Comparison of ENCODE assay signal across 8 mouse cellular contexts in genomic region chr14:122913657-122914056, GRCm38 (mm10). TPM values are rescaled to one million over a fixed set of nuclear protein-coding genes. Genes with fewer than 3 reads are reported as not detected.
DNase-seq lines count a peak whose midpoint lies in the region; ATAC-seq lines count a peak whose summit lies in the region.

Gene Ggact, minus strand, starts transcription at chr14:122913757.

- H3K4me1 ChIP-seq in kidney, embryonic 15.5 days, result peaks cover 8% of the 10 kb centered on the region; the same call in 1 of the 2 replicates
- H3K4me1 ChIP-seq in midbrain, embryonic 16.5 days (ENCODE audit: control insufficient read depth, insufficient read depth, low read length), result peaks cover 7% of the 10 kb centered on the region; the same call in 1 of the 2 replicates

- DNase-seq in kidney, adult 9 months, result no peak
- DNase-seq in adrenal gland, adult 2 months, result no peak
- no peak for DNase-seq in gastrocnemius, postnatal 36 days
- no peak for DNase-seq in layer of hippocampus, postnatal 10 days (ENCODE audit: low spot score in 2 of 2)
- DNase-seq in kidney, postnatal 10 days, result no peak
- DNase-seq in urinary bladder, postnatal 10 days (ENCODE audit: low spot score), result no peak

- H3K9me3 ChIP-seq in kidney, embryonic 15.5 days (replicated peaks), result 0 out of 2 replicates have a peak, but pooled peaks cover 1% of the 10 kb centered on the region
- no peaks in the 10 kb centered on the region for H3K9me3 ChIP-seq in midbrain, embryonic 16.5 days (replicated peaks; ENCODE audit: control insufficient read depth, low read length, poor library complexity, severe bottlenecking)

- intact Hi-C loops in gastrocnemius, postnatal 36 days (cut with DNase I), result no loop called here

- H3K9ac ChIP-seq in kidney, embryonic 15.5 days, result peak within 1 kb of the TSS; percentile 62
- peak within 1 kb of the TSS; percentile 71 for H3K9ac ChIP-seq in midbrain, embryonic 16.5 days (ENCODE audit: low read depth, low read length)

- no peaks in the 10 kb centered on the region for H3K27me3 ChIP-seq in kidney, embryonic 15.5 days
- H3K27me3 ChIP-seq in midbrain, embryonic 16.5 days (ENCODE audit: control insufficient read depth, insufficient read depth, low read depth, low read length), result peaks cover 19% of the 10 kb centered on the region; the same call in 1 of the 2 replicates

- H3K27ac ChIP-seq in kidney, embryonic 15.5 days, result peak within 1 kb of the TSS; percentile 54; the same call in 1 of the 2 replicates
- no peak within 1 kb of the TSS for H3K27ac ChIP-seq in midbrain, embryonic 16.5 days (ENCODE audit: low read length)

- H3K4me3 ChIP-seq in kidney, embryonic 15.5 days (replicated peaks), result peak within 1 kb of the TSS; percentile 69
- peak within 1 kb of the TSS; percentile 62 for H3K4me3 ChIP-seq in midbrain, embryonic 16.5 days (ENCODE audit: low read depth, low read length)

- 80% methylated on average over 6 of the region's 6 CpGs for WGBS in kidney, embryonic 15.5 days
- WGBS in midbrain, embryonic 16.5 days, result 68% methylated on average over 6 of the region's 6 CpGs

- peaks cover 3% of the 10 kb centered on the region; the same call in 1 of the 2 replicates for H3K36me3 ChIP-seq in kidney, embryonic 15.5 days
- H3K36me3 ChIP-seq in midbrain, embryonic 16.5 days (ENCODE audit: control insufficient read depth, insufficient read depth, low read length), result no peaks in the 10 kb centered on the region

- ATAC-seq in kidney, embryonic 15.5 days (replicated peaks; ENCODE audit: low FRiP score), result no peak
- no peak for ATAC-seq in midbrain, embryonic 16.5 days

- peak within 1 kb of the TSS; percentile 95 for H3K4me2 ChIP-seq in kidney, embryonic 15.5 days
- H3K4me2 ChIP-seq in midbrain, embryonic 16.5 days (ENCODE audit: low read length), result peak within 1 kb of the TSS; percentile 93

RNA-seq across cellular contexts. Expression of gene Ggact, which starts in this region (rescaled TPM):
- 17.0 and 17.3 TPM in 2 replicates for polyA plus RNA-seq in kidney, embryonic 15.5 days (2015; fragmentation: Nextera tagmentation; extraction: Ambion mirVana)
- 10 to 100 TPM; 55.0 to 91.5 TPM for total RNA-seq in adrenal gland, adult 2 months (2021)
- polyA plus RNA-seq in adrenal gland, adult 2 months (2012; rRNA removed), result 34.0 and 36.4 TPM in 2 replicates
- total RNA-seq in gastrocnemius, postnatal 36 days (2021), result 10 to 100 TPM; 12.8 to 14.7 TPM
- 10 to 100 TPM; 15.3 to 17.5 TPM for total RNA-seq in layer of hippocampus, postnatal 10 days (2021)
- polyA plus RNA-seq in midbrain, embryonic 16.5 days (2015; fragmentation: Nextera tagmentation; extraction: Ambion mirVana), result 6.8 and 8.7 TPM in 2 replicates
